Mouse (Mus musculus) heart, embryonic 11.5 days (tissue): ENCODE results near the gene Commd4. TPM values are rescaled to one million over a fixed set of nuclear protein-coding genes. Genes with fewer than 3 reads are reported as not detected.

Experiments used
- ATAC-seq: fragments of 200-750 bp; cut with Nextera tagmentation; replicated peaks from 2 replicates; pipeline ENCODE4 v1.8.0; 2017; ENCODE audit warnings: moderate library complexity; ENCODE audit not compliant: insufficient number of reproducible peaks, low FRiP score, low TSS enrichment
- H3K27ac ChIP-seq: fragments of 300-500 bp; sonication (generic); 2 replicates; pipeline ENCODE4 v1.5.1; 2014; ENCODE audit warnings: mild to moderate bottlenecking, low read depth, low read length
- H3K27me3 ChIP-seq: fragments of 300-500 bp; sonication (generic); 2 replicates; pipeline ENCODE4 v1.6.1; 2014; ENCODE audit warnings: mild to moderate bottlenecking, low read length, mixed read lengths; ENCODE audit not compliant: control insufficient read depth, insufficient read depth
- H3K36me3 ChIP-seq: fragments of 300-500 bp; sonication (generic); 2 replicates; pipeline ENCODE4 v1.6.1; 2014; ENCODE audit warnings: mild to moderate bottlenecking, low read length, moderate library complexity, mixed read lengths; ENCODE audit not compliant: control insufficient read depth, insufficient read depth
- H3K4me1 ChIP-seq: fragments of 300-500 bp; sonication (generic); 2 replicates; pipeline ENCODE4 v1.6.1; 2014; ENCODE audit warnings: low read length; ENCODE audit not compliant: control insufficient read depth, insufficient read depth
- H3K4me2 ChIP-seq: fragments of 300-500 bp; sonication (generic); 2 replicates; pipeline ENCODE4 v1.6.1; 2014; ENCODE audit warnings: mild to moderate bottlenecking, moderate library complexity
- H3K4me3 ChIP-seq: fragments of 300-500 bp; sonication (generic); 2 replicates; pipeline ENCODE4 v1.5.1; 2014; ENCODE audit warnings: low read depth, low read length
- H3K9ac ChIP-seq: fragments of 300-500 bp; sonication (generic); 2 replicates; pipeline ENCODE4 v1.6.1; 2014; ENCODE audit warnings: mild to moderate bottlenecking, low read depth, low read length, moderate library complexity
- H3K9me3 ChIP-seq: fragments of 300-500 bp; sonication (generic); replicated peaks from 2 replicates; pipeline ENCODE4 v1.6.1; 2016; ENCODE audit warnings: low read length; ENCODE audit not compliant: control insufficient read depth
- WGBS: fragments of 180-500 bp; shearing (Covaris S2); extraction: QIAGEN DNeasy Blood & Tissue Kit; methylation state at CpG from one replicate; pipeline ENCODE4 v1.1.7; 2014; ENCODE audit not compliant: insufficient replicate concordance; 5-methylcytosine and 5-hydroxymethylcytosine counted together
- polyA plus RNA-seq: library from polyadenylated mRNA; unstranded; fragments of >200 nt; fragmentation: Nextera tagmentation; extraction: Ambion mirVana; gene quantifications from 2 replicates; pipeline ENCODE4 v1.2.1, GENCODE M21; 2014

Commd4 gene
- polyA plus RNA-seq, 1 experiment from 2014 or later, result 67.9 TPM

DNA sequence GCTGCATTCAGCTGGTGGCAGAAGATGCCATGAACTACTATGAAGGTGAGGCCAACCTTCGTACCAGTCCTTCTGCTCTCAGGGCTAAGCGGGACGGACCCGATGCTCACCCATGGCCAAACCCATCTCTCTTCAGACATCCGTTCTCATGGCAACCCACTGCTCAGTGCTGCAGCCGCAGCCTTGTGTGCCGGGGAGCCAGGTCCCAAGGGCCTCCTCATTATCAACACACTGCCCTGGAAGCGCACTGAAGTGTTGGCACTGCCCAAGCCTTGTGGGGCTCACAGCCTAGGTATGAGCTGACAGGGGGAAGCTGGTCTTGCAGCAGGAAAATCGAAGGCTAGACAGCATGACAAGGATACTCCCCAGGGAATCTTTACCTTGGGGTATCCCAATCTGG lies 19.0 kb downstream of the Commd4 start:
- H3K36me3 ChIP-seq, result peaks cover 24% of the 10 kb centered on the region

GRCm38 (mm10) chr9:57138507-57138906 lies 19.6 kb downstream of the Commd4 start:
- Histone ChIP-seq H3K9me3 (no peaks in the 10 kb centered on the region), H3K36me3 (peaks cover 24% of the 10 kb centered on the region)
- 86% methylated on average over 6 of the region's 6 CpGs for WGBS

More for the DNA sequence above, 19.0 kb downstream of the Commd4 start:
- no peaks in the 10 kb centered on the region for H3K9me3 ChIP-seq
- H3K4me2 ChIP-seq, result no peak overlapping the region
- no peaks in the 10 kb centered on the region for H3K27me3 ChIP-seq
- ATAC-seq, result no peak
- H3K4me3 ChIP-seq, result no peak overlapping the region
- 92% methylated on average over 9 of the region's 9 CpGs for WGBS
- H3K9ac ChIP-seq, result no peak overlapping the region
- no peak overlapping the region for H3K27ac ChIP-seq
- no peaks in the 10 kb centered on the region for H3K4me1 ChIP-seq

DNA sequence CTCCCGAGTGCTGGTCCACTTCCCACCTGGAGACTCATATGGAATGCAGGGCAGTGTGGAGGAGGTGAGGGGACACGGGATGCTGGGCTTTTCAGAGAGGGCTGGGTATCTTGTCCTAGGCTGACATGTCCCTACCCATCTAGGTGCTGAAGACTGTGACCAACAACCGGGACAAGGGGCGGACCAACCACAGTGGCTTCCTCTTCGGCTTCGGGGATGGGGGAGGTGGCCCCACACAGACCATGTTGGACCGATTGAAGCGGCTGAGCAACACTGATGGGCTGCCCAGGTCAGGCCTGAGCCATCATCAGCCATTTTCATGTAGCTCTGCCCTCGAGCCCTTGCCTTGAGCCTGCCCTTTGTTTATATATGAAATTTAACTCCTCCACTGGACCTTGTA lies 20.4 kb downstream of the Commd4 start:
- H3K4me1 ChIP-seq, result no peaks in the 10 kb centered on the region
- H3K27me3 ChIP-seq, result no peaks in the 10 kb centered on the region
- 0 out of 2 replicates have a peak overlapping the region, but pooled peaks have one; percentile 5 for H3K9ac ChIP-seq
- H3K4me2 ChIP-seq, result no peak overlapping the region
- H3K4me3 ChIP-seq, result no peak overlapping the region
- ATAC-seq, result no peak
- H3K36me3 ChIP-seq, result peaks cover 24% of the 10 kb centered on the region
- no peak overlapping the region for H3K27ac ChIP-seq
- 89% methylated on average over 9 of the region's 9 CpGs for WGBS
- H3K9me3 ChIP-seq, result no peaks in the 10 kb centered on the region

More at GRCm38 (mm10) chr9:57138507-57138906, 19.6 kb downstream of the Commd4 start:
- ATAC-seq, result no peak
- H3K4me3 ChIP-seq, result no peak overlapping the region
- no peak overlapping the region for H3K27ac ChIP-seq
- no peak overlapping the region for H3K4me2 ChIP-seq
- no peak overlapping the region for H3K9ac ChIP-seq
- no peaks in the 10 kb centered on the region for H3K4me1 ChIP-seq
- no peaks in the 10 kb centered on the region for H3K27me3 ChIP-seq

- Histone ChIP-seq H3K27me3 (no peaks in the 10 kb centered on the region), H3K27ac (no peak overlapping the region), H3K4me1 (no peaks in the 10 kb centered on the region), H3K4me3 (no peak overlapping the region), H3K9ac (0 out of 2 replicates have a peak overlapping the region, but pooled peaks have one; percentile 5), H3K36me3 (peaks cover 24% of the 10 kb centered on the region), H3K9me3 (no peaks in the 10 kb centered on the region), H3K4me2 (no peak overlapping the region)
- no peak for ATAC-seq
- 79% methylated on average over 6 of the region's 6 CpGs for WGBS
These were observed 20.9 kb downstream of the Commd4 start for GRCm38 (mm10) chr9:57137246-57137645.

GRCm38 (mm10) chr9:57130577-57131433 lies 27.3 kb downstream of the Commd4 start, which contains the start of gene Man2c1:
Gene Man2c1, plus strand, starts transcription at chr9:57130690.
- no peaks in the 10 kb centered on the region for H3K9me3 ChIP-seq
- peak within 1 kb of the TSS; percentile 82 for H3K4me3 ChIP-seq
- peak within 1 kb of the TSS; percentile 93 for H3K9ac ChIP-seq
- peak; percentile 89 for ATAC-seq
- H3K4me2 ChIP-seq, result peak within 1 kb of the TSS; percentile 98
- peak within 1 kb of the TSS; percentile 97 for H3K27ac ChIP-seq
- H3K4me1 ChIP-seq, result peaks cover 9% of the 10 kb centered on the region; the same call in 1 of the 2 replicates
- no peaks in the 10 kb centered on the region for H3K27me3 ChIP-seq
- peaks cover 13% of the 10 kb centered on the region for H3K36me3 ChIP-seq
- WGBS, result under 1% methylated on average over 58 of the region's 58 CpGs

DNA sequence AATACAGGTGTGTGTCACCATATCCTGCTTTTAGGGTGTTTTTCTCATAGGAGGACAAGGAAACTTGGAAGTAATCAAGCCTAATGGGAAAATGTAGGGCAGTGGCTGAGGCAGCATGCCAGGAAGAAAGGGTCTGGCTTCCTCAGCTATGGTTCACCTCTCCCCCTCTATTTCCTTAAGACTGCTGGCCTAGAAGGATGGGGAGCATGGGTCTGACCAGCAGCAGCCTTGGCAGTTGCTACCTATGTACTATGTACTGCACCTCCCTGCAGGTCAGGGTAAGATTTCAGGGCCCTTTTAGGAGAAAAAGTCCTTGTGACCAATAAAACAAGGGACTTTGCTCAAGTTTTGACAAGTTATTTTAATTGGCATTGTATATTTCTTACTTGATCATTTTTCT lies 28.5 kb downstream of the Commd4 start:
- Histone ChIP-seq H3K27ac (peak overlapping the region; percentile 97; the same call in 1 of the 2 replicates), H3K27me3 (no peaks in the 10 kb centered on the region), H3K9ac (no peak overlapping the region), H3K4me1 (peaks cover 9% of the 10 kb centered on the region; the same call in 1 of the 2 replicates), H3K9me3 (no peaks in the 10 kb centered on the region), H3K36me3 (peaks cover 14% of the 10 kb centered on the region; the same call in 1 of the 2 replicates), H3K4me3 (peak overlapping the region; percentile 82), H3K4me2 (peak overlapping the region; percentile 98)
- ATAC-seq, result no peak

DNA sequence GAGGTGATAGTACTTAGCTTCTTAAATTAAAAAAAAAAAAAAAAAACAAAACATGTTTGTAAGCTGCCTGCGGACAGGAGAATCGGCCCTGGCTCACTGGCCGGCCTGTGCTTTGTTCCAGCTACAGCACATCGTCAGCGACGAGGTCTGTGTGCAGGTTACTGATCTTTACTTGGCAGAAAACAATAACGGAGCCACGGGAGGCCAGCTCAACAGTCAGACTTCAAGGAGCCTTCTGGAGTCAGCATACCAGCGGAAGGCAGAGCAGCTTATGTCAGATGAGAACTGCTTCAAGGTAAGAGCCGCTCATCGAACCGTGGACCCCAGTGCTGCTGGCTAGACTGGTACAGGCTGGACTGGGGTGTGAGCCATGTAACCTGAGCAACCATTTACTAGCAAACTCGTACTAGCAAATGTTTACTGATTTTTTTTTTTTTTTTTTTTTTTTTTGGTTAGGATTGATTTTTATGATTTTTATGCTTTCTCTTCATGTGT lies 40.8 kb downstream of the Commd4 start:
- no peak for ATAC-seq
- Histone ChIP-seq H3K9me3 (no peaks in the 10 kb centered on the region), H3K4me3 (no peak overlapping the region), H3K4me1 (no peaks in the 10 kb centered on the region), H3K4me2 (no peak overlapping the region), H3K36me3 (peaks cover 34% of the 10 kb centered on the region), H3K27me3 (no peaks in the 10 kb centered on the region), H3K9ac (no peak overlapping the region), H3K27ac (no peak overlapping the region)
- 91% methylated on average over 13 of the region's 13 CpGs for WGBS
